Mouse (Mus musculus) olfactory bulb, adult 2 months (tissue): ENCODE data around the gene Syn3.

ENCODE experiments used
- CTCF ChIP-seq: fragments of 200-500 bp; IDR thresholded peaks from 2 replicates; pipeline ENCODE4 v1.5.1; 2012; ENCODE audit warnings: low read depth, mild to moderate bottlenecking, low read length, moderate library complexity; ENCODE audit not compliant: insufficient read depth
- POLR2A ChIP-seq: fragments of 200-500 bp; IDR thresholded peaks from 2 replicates; pipeline ENCODE4 v1.6.1; 2012; ENCODE audit warnings: mild to moderate bottlenecking, low read depth, low read length, moderate library complexity; ENCODE audit not compliant: insufficient read depth

GRCm38 (mm10) chr10:86034007-86034728 lies 464.5 kb downstream of the Syn3 start:
- TF ChIP-seq POLR2A, result no peak
- no peak for TF ChIP-seq CTCF
